Mouse (Mus musculus) kidney, embryonic 14.5 days (tissue): Measurements from ENCODE around the gene Zbtb20. TPM values are rescaled to one million over a fixed set of nuclear protein-coding genes. Genes with fewer than 3 reads are reported as not detected.

Source experiments
- ATAC-seq: fragments of 200-750 bp; cut with Nextera tagmentation; 2 replicates; pipeline ENCODE4 v1.8.0; 2017; ENCODE audit warnings: moderate number of reproducible peaks, mild to moderate bottlenecking, moderate TSS enrichment, moderate library complexity; ENCODE audit not compliant: low FRiP score, low TSS enrichment
- H3K27ac ChIP-seq: fragments of 300-500 bp; sonication (generic); 2 replicates; pipeline ENCODE4 v1.5.1; 2014; ENCODE audit warnings: low read depth, mild to moderate bottlenecking, low read length, moderate library complexity, mixed read lengths
- H3K27me3 ChIP-seq: fragments of 300-500 bp; sonication (generic); 2 replicates; pipeline ENCODE4 v1.6.1; 2014; ENCODE audit warnings: mild to moderate bottlenecking, low read length; ENCODE audit not compliant: control insufficient read depth, insufficient read depth
- H3K36me3 ChIP-seq: fragments of 300-500 bp; sonication (generic); 2 replicates; pipeline ENCODE4 v1.6.1; 2014; ENCODE audit warnings: low read length, mixed read lengths; ENCODE audit not compliant: control insufficient read depth, insufficient read depth
- H3K4me1 ChIP-seq: fragments of 300-500 bp; sonication (generic); 2 replicates; pipeline ENCODE4 v1.6.1; 2014; ENCODE audit warnings: low read length, mixed read lengths; ENCODE audit not compliant: control insufficient read depth, insufficient read depth
- H3K4me2 ChIP-seq: fragments of 300-500 bp; sonication (generic); replicated peaks from 2 replicates; pipeline ENCODE4 v1.6.1; 2014; ENCODE audit warnings: low read depth, mild to moderate bottlenecking, low read length
- H3K4me3 ChIP-seq: fragments of 300-500 bp; sonication (generic); 2 replicates; pipeline ENCODE4 v1.5.1; 2014; ENCODE audit warnings: mild to moderate bottlenecking, low read length
- H3K9ac ChIP-seq: fragments of 300-500 bp; sonication (generic); 2 replicates; pipeline ENCODE4 v1.6.1; 2014; ENCODE audit warnings: low read depth, mild to moderate bottlenecking, low read length, moderate library complexity
- H3K9me3 ChIP-seq: fragments of 300-500 bp; sonication (generic); 2 replicates; pipeline ENCODE4 v1.6.1; 2016; ENCODE audit warnings: low read length; ENCODE audit not compliant: control insufficient read depth
- WGBS: fragments of 180-500 bp; shearing (Covaris S2); extraction: QIAGEN DNeasy Blood & Tissue Kit; methylation state at CpG from one replicate; pipeline ENCODE4 v1.1.7; 2014; 5-methylcytosine and 5-hydroxymethylcytosine counted together
- polyA plus RNA-seq: library from polyadenylated mRNA; unstranded; fragments of >200 nt; fragmentation: Nextera tagmentation; extraction: Ambion mirVana; gene quantifications from 2 replicates; pipeline ENCODE4 v1.2.1, GENCODE M21; 2014

Gene Zbtb20
- polyA plus RNA-seq, 1 experiment from 2014 or later: 43.3 TPM

DNA sequence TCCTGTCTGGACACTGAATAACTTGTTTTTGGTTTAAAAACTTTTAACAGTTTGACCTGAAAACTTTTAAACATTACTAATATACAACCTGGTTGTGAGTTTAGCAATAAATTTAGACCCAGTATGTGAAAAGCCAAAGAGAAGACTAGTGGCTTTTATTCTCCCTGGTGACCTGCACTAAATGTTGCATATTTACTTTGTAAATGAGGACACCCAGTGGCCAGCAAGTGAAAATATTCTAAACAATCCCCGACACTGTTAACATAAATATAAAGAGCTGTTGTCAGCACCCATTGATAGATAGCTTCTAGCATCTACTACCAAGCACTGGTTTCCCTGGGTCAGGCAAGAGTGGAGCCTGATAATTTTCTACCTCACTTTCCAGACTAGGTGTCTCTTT is 717.1 kb downstream of the Zbtb20 start:
- Histone ChIP-seq H3K27ac (no peak overlapping the region), H3K27me3 (no peaks in the 10 kb centered on the region), H3K4me3 (no peak overlapping the region), H3K36me3 (no peaks in the 10 kb centered on the region), H3K4me2 (no peak overlapping the region), H3K4me1 (0 out of 2 replicates have a peak, but pooled peaks cover 3% of the 10 kb centered on the region), H3K9me3 (no peaks in the 10 kb centered on the region), H3K9ac (no peak overlapping the region)
- WGBS: 4% methylated on average over 1 of the region's 1 CpGs
- peak; percentile 49; the same call in 1 of the 2 replicates for ATAC-seq

DNA sequence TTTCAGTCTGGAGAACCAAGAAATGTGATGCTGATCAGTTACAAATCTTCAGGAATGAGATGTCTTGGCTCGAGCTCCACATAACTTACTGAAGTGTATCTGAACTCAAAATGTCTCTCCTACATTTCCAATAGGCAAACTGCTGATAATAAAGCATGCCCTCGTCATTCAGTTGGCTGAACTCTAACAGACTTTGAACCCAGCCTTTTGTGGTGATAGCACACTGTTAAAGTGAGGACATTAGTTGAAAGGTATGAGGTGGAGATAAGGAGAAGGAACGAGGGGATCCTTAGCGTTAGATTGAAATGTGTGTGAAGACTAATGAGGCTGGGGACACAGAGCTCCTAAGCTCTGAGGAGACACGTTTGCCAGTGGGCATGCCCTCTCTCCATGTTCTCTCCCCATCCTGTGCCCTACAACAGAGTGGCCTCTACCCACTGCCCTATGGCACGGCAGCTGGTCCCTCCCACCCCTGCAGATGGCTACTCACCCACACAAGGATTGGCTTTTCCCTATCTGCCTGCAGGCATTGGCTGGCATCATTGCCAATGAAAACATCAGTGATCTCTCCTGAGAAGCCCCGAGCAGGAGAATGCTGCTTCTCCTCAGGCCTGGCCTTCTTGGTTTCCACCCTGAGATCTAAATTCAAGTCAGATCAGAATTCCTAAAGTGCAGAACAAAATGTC is 721.8 kb downstream of the Zbtb20 start:
- 74% methylated on average over 7 of the region's 7 CpGs for WGBS

DNA sequence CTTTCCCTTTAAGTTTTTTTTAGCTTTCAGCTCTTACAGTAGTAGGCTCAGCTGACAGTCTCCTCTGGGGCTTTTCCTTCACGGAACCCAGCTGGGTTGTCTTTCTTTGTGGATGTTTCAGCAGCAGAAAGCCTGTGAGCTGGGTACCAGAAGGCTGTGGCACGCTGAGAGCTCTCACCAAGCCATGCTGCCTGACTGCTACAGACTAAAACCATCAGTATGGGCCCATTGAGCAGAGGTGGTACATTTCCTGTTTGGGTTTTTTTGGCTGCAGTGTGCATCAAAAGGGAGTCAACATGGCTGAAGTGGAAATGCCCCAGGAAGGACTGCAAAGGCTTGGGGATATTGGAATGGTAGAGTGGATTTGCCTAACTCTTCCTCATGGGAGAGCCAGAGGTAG is 724.0 kb downstream of the Zbtb20 start:
- Histone ChIP-seq H3K27me3 (no peaks in the 10 kb centered on the region), H3K4me2 (no peak overlapping the region), H3K9me3 (no peaks in the 10 kb centered on the region), H3K4me3 (no peak overlapping the region), H3K36me3 (no peaks in the 10 kb centered on the region), H3K4me1 (0 out of 2 replicates have a peak, but pooled peaks cover 5% of the 10 kb centered on the region), H3K27ac (no peak overlapping the region), H3K9ac (no peak overlapping the region)
- ATAC-seq: no peak
- WGBS: 88% methylated on average over 2 of the region's 2 CpGs

More for the DNA sequence above, 721.8 kb downstream of the Zbtb20 start:
- Histone ChIP-seq H3K4me1 (no peaks in the 10 kb centered on the region), H3K36me3 (no peaks in the 10 kb centered on the region), H3K27ac (no peak overlapping the region), H3K9ac (no peak overlapping the region), H3K27me3 (no peaks in the 10 kb centered on the region), H3K4me3 (no peak overlapping the region), H3K9me3 (no peaks in the 10 kb centered on the region), H3K4me2 (no peak overlapping the region)
- no peak for ATAC-seq

GRCm38 (mm10) chr16:43602573-43602972 is 726.9 kb downstream of the Zbtb20 start:
- H3K27me3 ChIP-seq: no peaks in the 10 kb centered on the region
- no peaks in the 10 kb centered on the region for H3K36me3 ChIP-seq
- H3K4me2 ChIP-seq: no peak overlapping the region
- H3K4me3 ChIP-seq: no peak overlapping the region
- no peak overlapping the region for H3K9ac ChIP-seq
- 0 out of 2 replicates have a peak, but pooled peaks cover 5% of the 10 kb centered on the region for H3K4me1 ChIP-seq
- WGBS: 80% methylated on average over 4 of the region's 4 CpGs
- H3K27ac ChIP-seq: no peak overlapping the region
- no peak for ATAC-seq
- H3K9me3 ChIP-seq: no peaks in the 10 kb centered on the region

- Histone ChIP-seq H3K4me2 (no peak overlapping the region), H3K4me3 (no peak overlapping the region), H3K4me1 (0 out of 2 replicates have a peak, but pooled peaks cover 5% of the 10 kb centered on the region), H3K27ac (no peak overlapping the region), H3K36me3 (no peaks in the 10 kb centered on the region), H3K9ac (no peak overlapping the region), H3K9me3 (no peaks in the 10 kb centered on the region), H3K27me3 (no peaks in the 10 kb centered on the region)
- 11% methylated on average over 9 of the region's 9 CpGs for WGBS
- ATAC-seq: no peak
These were observed 728.0 kb downstream of the Zbtb20 start for GRCm38 (mm10) chr16:43603591-43604141.

DNA sequence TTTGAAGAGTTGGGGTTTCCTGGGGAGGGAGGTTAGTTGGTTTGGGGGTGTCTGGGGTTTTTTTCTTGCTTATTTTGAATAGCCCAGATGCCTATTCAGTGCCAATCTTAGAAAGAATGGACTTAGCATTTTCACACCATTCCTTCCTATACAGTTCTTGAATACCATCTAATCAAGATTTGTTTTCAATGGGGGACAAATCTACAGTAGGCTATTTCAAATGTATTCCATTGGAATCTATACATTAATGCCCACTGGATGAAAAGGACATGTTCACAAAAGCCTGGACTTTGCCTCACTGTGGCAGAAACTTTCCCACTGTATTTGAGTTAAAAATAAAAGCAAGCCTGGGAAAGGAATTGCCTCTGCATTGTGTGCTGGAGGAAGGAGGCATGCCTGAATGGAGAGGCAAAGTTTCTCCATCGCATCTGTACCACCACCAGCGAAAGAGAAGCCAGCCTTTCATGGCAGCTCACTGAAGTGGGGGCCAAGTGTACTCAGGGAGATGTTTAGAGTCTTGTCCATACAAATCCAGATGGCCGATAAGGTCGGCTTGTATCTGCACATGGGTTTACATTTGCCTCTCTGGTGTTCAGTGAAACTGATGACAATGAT is 728.8 kb downstream of the Zbtb20 start:
- no peak overlapping the region for H3K4me2 ChIP-seq
- 76% methylated on average over 4 of the region's 4 CpGs for WGBS
- H3K27ac ChIP-seq: no peak overlapping the region
- H3K9me3 ChIP-seq: no peaks in the 10 kb centered on the region
- H3K9ac ChIP-seq: no peak overlapping the region
- H3K4me3 ChIP-seq: no peak overlapping the region
- no peaks in the 10 kb centered on the region; the same call in 1 of the 2 replicates for H3K36me3 ChIP-seq
- ATAC-seq: no peak
- 0 out of 2 replicates have a peak, but pooled peaks cover 5% of the 10 kb centered on the region for H3K4me1 ChIP-seq
- no peaks in the 10 kb centered on the region for H3K27me3 ChIP-seq

DNA sequence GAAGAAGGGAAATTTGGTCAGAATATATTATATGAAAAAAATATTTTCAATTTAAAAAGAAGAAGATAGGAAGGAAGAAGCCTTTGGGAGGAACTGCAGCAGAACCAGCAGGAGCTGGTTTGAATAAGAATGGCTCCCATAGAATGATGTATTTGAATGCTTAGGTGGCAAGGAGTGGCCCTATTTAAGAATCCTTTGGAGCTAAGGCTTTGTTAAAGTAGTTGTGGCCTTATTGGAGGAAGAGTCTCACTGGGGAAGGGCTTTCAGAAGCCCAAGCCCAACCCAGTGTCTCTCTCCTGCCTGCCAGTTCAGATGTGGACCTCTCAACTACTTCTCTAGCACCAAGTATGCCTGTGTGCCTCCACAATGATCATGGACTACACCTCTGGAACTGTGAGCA is 731.4 kb downstream of the Zbtb20 start:
- Histone ChIP-seq H3K4me2 (no peak overlapping the region), H3K36me3 (peaks cover 11% of the 10 kb centered on the region; the same call in 1 of the 2 replicates), H3K27me3 (no peaks in the 10 kb centered on the region), H3K9me3 (no peaks in the 10 kb centered on the region), H3K4me3 (no peak overlapping the region), H3K4me1 (0 out of 2 replicates have a peak, but pooled peaks cover 5% of the 10 kb centered on the region), H3K9ac (no peak overlapping the region), H3K27ac (no peak overlapping the region)
- no peak for ATAC-seq

GRCm38 (mm10) chr16:43608066-43608465 is 732.4 kb downstream of the Zbtb20 start:
- Histone ChIP-seq H3K9me3 (no peaks in the 10 kb centered on the region), H3K4me2 (no peak overlapping the region), H3K27ac (no peak overlapping the region), H3K4me3 (no peak overlapping the region), H3K36me3 (peaks cover 11% of the 10 kb centered on the region; the same call in 1 of the 2 replicates), H3K27me3 (no peaks in the 10 kb centered on the region), H3K4me1 (0 out of 2 replicates have a peak, but pooled peaks cover 5% of the 10 kb centered on the region), H3K9ac (no peak overlapping the region)
- ATAC-seq: no peak

DNA sequence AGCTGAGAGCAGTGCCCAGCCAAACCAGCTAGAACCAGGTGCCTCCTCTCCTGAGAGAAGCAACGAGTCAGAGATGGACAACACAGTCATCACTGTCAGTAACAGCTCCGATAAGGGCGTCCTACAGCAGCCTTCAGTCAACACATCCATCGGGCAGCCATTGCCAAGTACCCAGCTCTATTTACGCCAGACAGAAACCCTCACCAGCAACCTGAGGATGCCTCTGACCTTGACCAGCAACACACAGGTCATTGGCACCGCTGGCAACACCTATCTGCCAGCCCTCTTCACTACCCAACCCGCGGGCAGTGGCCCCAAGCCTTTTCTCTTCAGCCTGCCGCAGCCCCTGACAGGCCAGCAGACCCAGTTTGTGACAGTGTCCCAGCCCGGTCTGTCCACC is 734.7 kb downstream of the Zbtb20 start:
- no peak for ATAC-seq
- H3K4me2 ChIP-seq: no peak overlapping the region
- WGBS: 91% methylated on average over 10 of the region's 10 CpGs
- H3K9me3 ChIP-seq: no peaks in the 10 kb centered on the region
- H3K27ac ChIP-seq: no peak overlapping the region
- no peak overlapping the region for H3K9ac ChIP-seq
- no peaks in the 10 kb centered on the region for H3K27me3 ChIP-seq
- 0 out of 2 replicates have a peak, but pooled peaks cover 3% of the 10 kb centered on the region for H3K4me1 ChIP-seq
- H3K36me3 ChIP-seq: peaks cover 11% of the 10 kb centered on the region; the same call in 1 of the 2 replicates
- H3K4me3 ChIP-seq: no peak overlapping the region
